ENCODE assay signal across 34 mouse cellular contexts in genomic region chr17:34957966-34958365, GRCm38 (mm10). TPM values are rescaled to one million over a fixed set of nuclear protein-coding genes. Genes with fewer than 3 reads are reported as not detected.
"Had no signal": no experiment of that assay in that cellular context is flagged by ENCODE, and none has a peak within 500 bp of the region (broad histone marks: within the 10 kb centered on the region; RNA-seq: fewer than 3 reads in every experiment).

No protein-coding gene starts in this region.

RNA-seq across cellular contexts. Expression of gene Hspa1b, which starts 1.1 kb away (rescaled TPM):
- polyA plus RNA-seq: limb, embryonic 12.5 days; liver, embryonic 16.5 days; midbrain, embryonic 12.5 days had no signal

RNA-seq across cellular contexts. Expression of gene Gm20481, which starts 11.7 kb away (rescaled TPM):
- total RNA-seq: left cerebral cortex, adult 8-10 months; left cerebral cortex, postnatal 10 days; left cerebral cortex, postnatal 14 days; left cerebral cortex, postnatal 25 days; left cerebral cortex, postnatal 36 days; left cerebral cortex, postnatal 4 days; liver, adult 2 months; megakaryocyte progenitor cell, adult 5-6 weeks; megakaryocyte, adult 5-6 weeks; megakaryocyte-erythroid progenitor cell, adult 5-6 weeks; midbrain, postnatal 0 days; monocyte, adult 5-6 weeks had no signal
- polyA plus RNA-seq: limb, embryonic 10.5 days; limb, embryonic 12.5 days; limb, embryonic 13.5 days; limb, embryonic 14.5 days; limb, embryonic 15.5 days; liver, adult 2 months; liver, embryonic 11.5 days; liver, embryonic 13.5 days; liver, embryonic 14.5 days; liver, embryonic 15.5 days; liver, embryonic 16.5 days; lung, adult 2 months; lung, embryonic 14.5 days; lung, embryonic 15.5 days; lung, embryonic 16.5 days; lung, postnatal 0 days; macrophage; midbrain, embryonic 11.5 days; midbrain, embryonic 12.5 days; midbrain, embryonic 13.5 days; midbrain, embryonic 15.5 days; midbrain, embryonic 16.5 days; midbrain, postnatal 0 days; myocyte had no signal

RNA-seq across cellular contexts. Expression of gene Hspa1l, which starts 14.5 kb away (rescaled TPM):
- total RNA-seq: megakaryocyte progenitor cell, adult 5-6 weeks; megakaryocyte-erythroid progenitor cell, adult 5-6 weeks had no signal
- polyA plus RNA-seq: liver, adult 2 months had no signal
